Mouse (Mus musculus) embryonic facial prominence, embryonic 12.5 days (tissue): ENCODE results near the gene Cct8l1. TPM values are rescaled to one million over a fixed set of nuclear protein-coding genes. Genes with fewer than 3 reads are reported as not detected.

Experiments used
- ATAC-seq: fragments of 200-750 bp; cut with Nextera tagmentation; 2 replicates; pipeline ENCODE4 v1.8.0; 2017; ENCODE audit not compliant: insufficient number of reproducible peaks, insufficient read depth, low FRiP score, low TSS enrichment
- H3K27ac ChIP-seq: fragments of 300-500 bp; sonication (generic); 2 replicates; pipeline ENCODE4 v1.5.1; 2016; ENCODE audit warnings: mild to moderate bottlenecking
- H3K27me3 ChIP-seq: fragments of 300-500 bp; sonication (generic); 2 replicates; pipeline ENCODE4 v1.6.1; 2016; ENCODE audit warnings: mild to moderate bottlenecking, moderate library complexity
- H3K36me3 ChIP-seq: fragments of 300-500 bp; sonication (generic); 2 replicates; pipeline ENCODE4 v1.6.1; 2016; ENCODE audit warnings: mild to moderate bottlenecking
- H3K4me1 ChIP-seq: fragments of 300-500 bp; sonication (generic); 2 replicates; pipeline ENCODE4 v1.6.1; 2016
- H3K4me2 ChIP-seq: fragments of 300-500 bp; sonication (generic); replicated peaks from 2 replicates; pipeline ENCODE4 v1.6.1; 2016; ENCODE audit warnings: mild to moderate bottlenecking, moderate library complexity
- H3K4me3 ChIP-seq: fragments of 300-500 bp; sonication (generic); 2 replicates; pipeline ENCODE4 v1.5.1; 2016; ENCODE audit warnings: mild to moderate bottlenecking
- H3K9ac ChIP-seq: fragments of 300-500 bp; sonication (generic); 2 replicates; pipeline ENCODE4 v1.6.1; 2016; ENCODE audit warnings: mild to moderate bottlenecking, moderate library complexity
- H3K9me3 ChIP-seq: fragments of 300-500 bp; sonication (generic); 2 replicates; pipeline ENCODE4 v1.6.1; 2016; ENCODE audit warnings: mild to moderate bottlenecking, moderate library complexity
- WGBS: fragments of 180-500 bp; shearing (Covaris S2); methylation state at CpG from one replicate; pipeline ENCODE4 v1.1.7; 2016; 5-methylcytosine and 5-hydroxymethylcytosine counted together
- polyA plus RNA-seq: library from polyadenylated mRNA; unstranded; fragments of >200 nt; fragmentation: Nextera tagmentation; extraction: Ambion mirVana; gene quantifications from 2 replicates; pipeline ENCODE4 v1.2.1, GENCODE M21; 2016

Gene Cct8l1
- polyA plus RNA-seq, result not detected in 2 replicates

DNA sequence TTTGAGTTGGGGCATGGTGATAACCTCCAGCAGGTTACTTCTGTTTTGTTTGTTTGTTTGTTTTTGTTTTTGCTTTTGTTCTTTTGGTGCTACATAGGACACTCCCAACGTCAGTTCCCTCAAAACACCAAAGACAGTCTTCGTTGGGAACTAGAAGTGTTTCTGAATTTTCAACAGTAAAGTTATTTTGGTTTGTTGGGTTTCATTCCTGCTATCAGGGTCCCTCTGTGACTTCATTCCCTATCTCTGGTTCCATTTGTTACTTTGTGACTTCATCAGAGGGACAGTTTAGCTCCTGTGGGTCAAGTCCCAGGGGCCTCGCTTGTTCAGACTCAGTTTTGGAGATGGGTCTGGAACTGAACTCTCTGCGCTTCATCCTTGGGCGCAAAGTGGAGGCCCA lies at the start of gene Cct8l1:
Gene Cct8l1 (plus strand): TSS at position 301 of the 400 bp plus-strand sequence.
- Histone ChIP-seq H3K4me2 (no peak within 1 kb of the TSS), H3K27ac (no peak within 1 kb of the TSS), H3K36me3 (no peaks in the 10 kb centered on the region), H3K9ac (no peak within 1 kb of the TSS), H3K4me1 (no peaks in the 10 kb centered on the region), H3K27me3 (no peaks in the 10 kb centered on the region), H3K4me3 (no peak within 1 kb of the TSS), H3K9me3 (no peaks in the 10 kb centered on the region)
- no peak for ATAC-seq
- WGBS, result 93% methylated on average over 5 of the region's 5 CpGs

DNA sequence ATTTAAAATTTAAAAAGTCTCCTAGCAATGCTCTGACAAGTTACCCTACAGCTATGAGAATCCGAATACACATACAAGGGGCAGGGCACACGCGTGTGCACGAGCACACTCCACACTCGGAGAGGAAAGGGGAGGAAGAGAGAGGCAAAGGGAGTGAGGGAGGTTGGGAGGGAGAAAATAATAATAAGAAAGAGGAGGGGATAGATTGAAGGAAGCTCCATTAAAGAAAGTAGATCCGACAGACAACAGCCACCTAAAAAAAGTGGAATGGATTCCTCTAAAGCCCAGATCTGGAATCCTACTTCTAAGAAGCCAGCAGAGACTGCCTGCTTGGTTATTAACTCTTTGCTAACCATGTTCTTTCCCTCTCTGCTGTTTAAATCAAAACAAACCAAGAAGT lies 43.8 kb upstream of the Cct8l1 start:
- H3K27ac ChIP-seq, result no peak overlapping the region
- peak overlapping the region; percentile 42 for H3K4me3 ChIP-seq
- H3K9ac ChIP-seq, result no peak overlapping the region
- H3K36me3 ChIP-seq, result no peaks in the 10 kb centered on the region
- no peaks in the 10 kb centered on the region for H3K27me3 ChIP-seq
- peaks cover 7% of the 10 kb centered on the region for H3K4me1 ChIP-seq
- ATAC-seq, result peak; percentile 35; the same call in 1 of the 2 replicates
- H3K4me2 ChIP-seq, result peak overlapping the region; percentile 55
- 1% methylated on average over 6 of the region's 6 CpGs for WGBS
- H3K9me3 ChIP-seq, result no peaks in the 10 kb centered on the region

DNA sequence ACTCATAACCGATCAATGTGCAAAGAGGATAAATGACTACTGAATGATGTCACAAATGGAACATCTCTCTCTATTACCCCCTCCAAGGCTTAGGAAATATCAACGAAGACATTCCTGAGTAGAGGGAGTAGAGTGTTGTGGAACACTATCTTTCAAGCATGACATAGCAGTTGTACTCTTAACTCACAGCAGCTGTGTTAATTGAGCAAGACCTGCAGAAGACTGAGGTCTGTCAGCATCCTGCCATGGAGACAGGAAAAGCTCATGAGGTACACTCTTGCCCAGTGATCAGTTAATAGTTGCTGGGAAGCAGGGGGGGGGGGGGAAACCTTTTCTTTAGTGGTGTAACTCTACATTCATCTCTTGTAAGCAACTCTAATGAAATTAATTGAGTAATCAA lies 40.1 kb upstream of the Cct8l1 start:
- Histone ChIP-seq H3K27ac (no peak overlapping the region), H3K9me3 (no peaks in the 10 kb centered on the region), H3K4me1 (peaks cover 7% of the 10 kb centered on the region), H3K4me2 (no peak overlapping the region), H3K36me3 (no peaks in the 10 kb centered on the region), H3K27me3 (no peaks in the 10 kb centered on the region), H3K4me3 (no peak overlapping the region), H3K9ac (no peak overlapping the region)
- 73% methylated on average over 2 of the region's 2 CpGs for WGBS
- ATAC-seq, result no peak

DNA sequence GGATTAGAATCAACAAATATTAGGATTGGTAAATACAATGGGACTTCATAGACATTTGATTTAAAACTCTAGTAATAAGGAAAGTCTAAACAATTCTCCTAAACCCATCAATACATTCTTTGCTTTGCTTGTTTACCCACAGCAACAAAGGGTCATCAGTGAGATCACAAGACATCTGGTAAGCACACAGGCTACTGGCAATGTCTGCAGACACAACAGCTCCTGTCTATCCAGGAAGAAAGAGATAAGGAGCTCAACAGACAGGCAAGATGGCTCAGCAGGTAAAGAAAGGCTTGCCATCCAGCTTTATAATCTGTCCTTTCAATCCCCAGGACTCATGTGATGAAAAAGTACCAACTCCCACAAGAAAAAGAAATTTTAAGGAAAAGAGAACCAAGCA lies 37.0 kb upstream of the Cct8l1 start:
- Histone ChIP-seq H3K4me1 (peaks cover 5% of the 10 kb centered on the region; the same call in 1 of the 2 replicates), H3K36me3 (no peaks in the 10 kb centered on the region), H3K27me3 (no peaks in the 10 kb centered on the region), H3K4me2 (no peak overlapping the region), H3K27ac (no peak overlapping the region), H3K9me3 (no peaks in the 10 kb centered on the region), H3K4me3 (no peak overlapping the region), H3K9ac (no peak overlapping the region)
- no peak for ATAC-seq

DNA sequence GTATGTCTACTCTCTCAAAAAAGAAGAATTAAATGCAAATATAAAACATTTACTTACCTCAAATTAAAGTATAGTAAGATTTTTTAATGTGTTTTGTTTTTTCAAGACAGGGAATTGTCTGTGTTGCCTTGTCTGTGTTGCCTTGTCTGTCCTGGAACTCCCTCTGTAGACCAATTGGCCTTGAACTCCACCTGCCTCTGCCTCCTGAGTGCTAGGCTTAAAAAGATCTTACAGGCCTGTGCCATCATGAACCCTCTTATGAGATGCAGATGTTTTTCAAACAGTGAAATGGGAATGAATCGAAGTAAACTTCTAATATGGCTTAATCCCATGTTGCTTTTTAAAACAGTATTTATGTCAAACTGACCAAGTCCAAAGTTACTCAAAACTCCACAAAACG lies 19.2 kb upstream of the Cct8l1 start:
- 32% methylated on average over 2 of the region's 2 CpGs for WGBS
- H3K4me1 ChIP-seq, result peaks cover 9% of the 10 kb centered on the region
- no peaks in the 10 kb centered on the region for H3K36me3 ChIP-seq
- H3K27me3 ChIP-seq, result no peaks in the 10 kb centered on the region
- H3K27ac ChIP-seq, result no peak overlapping the region
- H3K9ac ChIP-seq, result peak overlapping the region; percentile 91; the same call in 1 of the 2 replicates
- peak overlapping the region; percentile 95 for H3K4me3 ChIP-seq
- ATAC-seq, result no peak
- no peaks in the 10 kb centered on the region for H3K9me3 ChIP-seq
- peak overlapping the region; percentile 79 for H3K4me2 ChIP-seq

DNA sequence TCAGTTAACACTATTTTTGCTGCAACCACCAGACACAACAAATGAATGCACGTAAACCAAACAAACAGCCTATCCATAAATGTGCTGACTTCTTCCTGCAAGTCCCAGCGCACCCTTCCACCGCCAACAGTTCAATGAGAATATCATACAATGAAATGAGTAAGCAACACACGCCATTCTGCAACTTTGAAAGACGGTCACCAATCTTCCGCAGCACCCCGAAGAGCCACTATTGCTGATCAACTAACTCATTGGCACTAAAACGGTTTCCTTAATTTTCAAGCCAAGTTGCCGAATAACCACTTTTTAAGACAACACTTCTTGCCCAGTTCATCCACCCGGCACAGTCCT lies 18.5 kb upstream of the Cct8l1 start:
- H3K9ac ChIP-seq, result peak overlapping the region; percentile 91
- no peaks in the 10 kb centered on the region for H3K27me3 ChIP-seq
- ATAC-seq, result no peak
- H3K9me3 ChIP-seq, result no peaks in the 10 kb centered on the region
- WGBS, result 2% methylated on average over 10 of the region's 10 CpGs
- H3K4me3 ChIP-seq, result peak overlapping the region; percentile 95
- peaks cover 9% of the 10 kb centered on the region for H3K4me1 ChIP-seq
- H3K4me2 ChIP-seq, result peak overlapping the region; percentile 79
- H3K36me3 ChIP-seq, result no peaks in the 10 kb centered on the region
- peak overlapping the region; percentile 98; the same call in 1 of the 2 replicates for H3K27ac ChIP-seq

DNA sequence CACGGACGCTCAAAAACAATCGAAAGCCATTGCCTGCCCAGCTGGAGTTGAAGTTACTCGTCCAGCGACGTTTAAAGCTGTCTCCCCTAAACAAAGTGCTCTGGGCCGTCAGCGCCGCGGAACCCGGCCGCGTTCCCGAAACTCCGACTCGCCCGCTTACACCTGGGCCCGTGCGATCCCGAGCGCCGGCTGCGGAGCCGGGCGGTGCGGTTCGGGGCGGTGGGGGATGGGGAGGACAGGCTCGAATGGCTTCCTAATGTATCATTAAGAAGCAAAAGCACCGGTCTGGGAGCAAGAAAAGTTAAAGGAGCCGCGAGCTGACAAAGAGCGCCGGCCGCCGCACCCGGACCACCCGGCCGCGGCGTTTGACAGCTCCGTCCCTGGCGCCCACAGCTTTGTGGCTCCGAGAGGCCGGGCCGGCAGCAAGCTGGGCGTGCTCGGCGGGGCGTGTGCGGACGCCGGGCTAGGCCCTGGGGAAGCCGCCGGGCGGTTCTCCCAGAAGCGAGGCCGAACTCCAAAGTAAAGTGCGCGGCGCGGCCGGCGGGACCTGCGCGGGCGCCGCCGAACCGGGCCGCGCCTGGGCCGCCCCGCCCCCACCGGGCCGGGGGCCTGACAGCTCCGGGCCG lies 18.0 kb upstream of the Cct8l1 start:
- Histone ChIP-seq H3K36me3 (no peaks in the 10 kb centered on the region), H3K27me3 (no peaks in the 10 kb centered on the region), H3K4me1 (peaks cover 9% of the 10 kb centered on the region), H3K9ac (peak overlapping the region; percentile 91), H3K27ac (peak overlapping the region; percentile 98), H3K9me3 (no peaks in the 10 kb centered on the region), H3K4me3 (peak overlapping the region; percentile 95), H3K4me2 (peak overlapping the region; percentile 79)
- under 1% methylated on average over 77 of the region's 78 CpGs for WGBS
- ATAC-seq, result peak; percentile 61; the same call in 1 of the 2 replicates

DNA sequence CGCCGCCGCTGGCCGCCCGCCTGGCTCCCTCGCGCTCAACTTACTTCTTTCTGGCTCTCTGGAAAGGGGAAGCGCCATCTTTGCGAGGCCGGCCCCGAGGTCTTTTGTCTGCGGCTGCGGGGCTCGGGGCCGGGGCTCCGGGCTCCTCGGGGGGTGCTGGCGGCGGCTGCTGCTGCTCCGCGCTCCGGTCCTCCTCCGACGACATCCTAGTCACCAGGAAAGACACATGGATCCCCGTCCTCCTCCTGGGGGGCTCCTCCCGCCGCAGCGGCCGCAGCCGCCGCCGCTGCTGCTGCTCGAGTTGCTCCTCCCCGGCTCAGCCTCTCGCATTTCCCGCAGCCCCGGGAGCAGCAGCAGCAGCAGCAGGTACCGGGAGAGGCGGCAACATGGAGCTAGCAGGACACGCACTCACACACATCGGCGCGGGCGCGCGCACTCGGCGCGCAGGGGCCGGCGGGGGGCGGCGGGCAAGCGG lies 17.5 kb upstream of the Cct8l1 start, which contains the start of gene Kmt2c:
Gene Kmt2c (minus strand): TSS at position 438 of the 475 bp plus-strand sequence.
- Histone ChIP-seq H3K9me3 (no peaks in the 10 kb centered on the region), H3K36me3 (no peaks in the 10 kb centered on the region), H3K4me2 (peak within 1 kb of the TSS; percentile 79), H3K27ac (peak within 1 kb of the TSS; percentile 99), H3K9ac (peak within 1 kb of the TSS; percentile 91), H3K27me3 (no peaks in the 10 kb centered on the region), H3K4me3 (peak within 1 kb of the TSS; percentile 95), H3K4me1 (peaks cover 9% of the 10 kb centered on the region)
- peak; percentile 1; the same call in 1 of the 2 replicates for ATAC-seq
- 1% methylated on average over 39 of the region's 54 CpGs for WGBS

DNA sequence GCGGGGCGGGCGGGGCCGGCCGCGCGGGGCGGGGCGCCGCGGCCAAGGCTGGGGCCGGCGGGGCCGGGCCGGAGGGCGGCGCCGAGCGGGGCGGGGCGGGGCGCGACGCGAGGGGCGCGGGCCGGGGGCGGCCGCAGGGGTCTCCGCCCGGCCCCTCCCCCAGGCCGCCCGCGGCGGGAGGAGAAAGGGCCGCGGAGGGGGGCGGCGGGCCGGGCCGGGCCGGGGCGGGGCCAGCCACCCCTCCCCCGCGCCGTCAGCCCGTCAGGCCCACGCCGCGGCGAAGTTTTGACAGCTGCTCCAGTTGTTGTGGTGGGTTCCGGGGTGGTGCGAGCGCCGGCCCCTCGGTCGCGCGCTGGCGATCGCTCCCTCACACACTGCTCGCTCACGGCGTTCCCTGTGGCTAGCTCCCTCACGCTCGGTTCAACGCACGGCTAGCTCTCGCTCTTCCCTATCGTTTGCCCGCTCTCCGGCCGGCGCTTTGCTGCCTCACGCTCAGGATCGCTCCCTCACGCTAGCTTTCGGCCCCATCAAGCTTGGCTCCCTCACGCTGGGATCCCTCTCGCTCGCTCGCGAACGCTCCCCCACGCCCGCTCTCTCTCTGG lies 16.9 kb upstream of the Cct8l1 start:
- 1% methylated on average over 51 of the region's 87 CpGs for WGBS
- H3K9ac ChIP-seq, result peak overlapping the region; percentile 78
- H3K36me3 ChIP-seq, result no peaks in the 10 kb centered on the region
- peak; percentile 83 for ATAC-seq
- peak overlapping the region; percentile 95 for H3K4me3 ChIP-seq
- no peaks in the 10 kb centered on the region for H3K9me3 ChIP-seq
- H3K27ac ChIP-seq, result peak overlapping the region; percentile 99
- peak overlapping the region; percentile 50 for H3K4me2 ChIP-seq
- peaks cover 9% of the 10 kb centered on the region for H3K4me1 ChIP-seq
- no peaks in the 10 kb centered on the region for H3K27me3 ChIP-seq

DNA sequence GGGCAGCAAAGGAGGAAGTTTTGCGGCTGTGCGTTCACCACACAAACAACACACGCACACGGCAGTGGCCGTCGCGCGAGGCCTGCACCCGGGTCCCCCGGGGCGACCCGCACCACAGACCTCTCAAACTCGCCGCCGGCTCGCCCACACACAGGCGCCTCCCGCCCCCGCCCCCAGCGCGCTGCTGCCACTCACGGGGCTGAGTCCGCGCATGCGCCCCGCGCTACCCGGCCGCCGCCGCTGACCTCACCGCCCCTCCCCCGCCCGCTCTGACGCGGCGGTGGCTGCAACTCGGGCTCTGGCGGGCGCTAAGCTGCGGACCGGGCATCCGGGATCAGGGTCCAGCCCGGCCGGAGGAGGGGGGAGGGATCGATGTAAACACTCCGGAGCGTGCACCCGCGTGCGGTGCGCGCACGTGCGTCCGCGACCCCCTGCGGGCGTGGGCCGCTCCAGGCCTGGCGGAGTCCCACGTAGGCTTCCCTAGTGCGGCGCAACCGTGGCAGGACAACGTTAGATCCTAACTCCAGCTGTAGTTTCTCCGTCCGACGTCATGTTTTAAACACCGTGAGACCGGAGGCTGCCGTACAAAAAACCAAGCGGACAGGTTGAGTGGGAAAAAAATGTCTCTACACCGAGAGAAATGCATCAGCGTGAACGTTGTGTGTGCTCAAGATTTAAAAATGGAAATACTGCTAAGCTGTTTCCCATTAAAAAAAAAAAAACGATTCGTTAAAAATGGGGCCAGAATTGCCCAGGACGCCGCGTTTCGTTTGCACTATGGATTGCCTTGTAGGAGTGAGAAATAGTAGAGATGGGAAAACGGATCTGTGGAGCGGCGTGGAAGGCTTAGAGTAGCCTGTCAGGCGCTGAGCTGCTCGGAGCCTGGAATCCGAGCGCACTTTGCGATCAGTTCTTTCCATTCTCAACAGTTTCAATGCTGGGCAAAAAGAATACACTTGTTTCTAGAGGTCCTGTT lies 16.2 kb upstream of the Cct8l1 start:
- Histone ChIP-seq H3K27ac (peak overlapping the region; percentile 99), H3K4me2 (peak overlapping the region; percentile 50), H3K4me1 (peaks cover 9% of the 10 kb centered on the region), H3K9me3 (no peaks in the 10 kb centered on the region), H3K36me3 (no peaks in the 10 kb centered on the region), H3K27me3 (no peaks in the 10 kb centered on the region), H3K9ac (peak overlapping the region; percentile 78), H3K4me3 (peak overlapping the region; percentile 72)
- ATAC-seq, result peak; percentile 78
- WGBS, result under 1% methylated on average over 84 of the region's 90 CpGs

DNA sequence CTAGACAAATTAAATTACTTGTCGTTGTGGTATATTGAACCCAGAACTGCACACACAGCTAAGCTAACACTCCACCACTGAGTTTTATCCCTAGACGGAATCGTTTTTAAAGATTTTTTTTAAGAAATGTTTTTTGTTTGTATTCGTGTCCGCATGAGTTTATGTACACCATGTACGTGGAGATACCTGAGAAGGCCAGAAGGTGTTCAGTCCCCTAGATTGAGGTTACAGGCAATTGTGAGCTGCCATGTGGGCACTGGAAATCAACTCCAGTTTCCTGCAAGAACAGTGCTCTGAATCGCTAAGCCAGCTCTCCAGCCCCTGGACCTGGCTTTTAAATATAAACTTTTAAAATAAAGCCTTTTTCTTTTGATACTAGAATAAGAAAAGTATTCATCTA lies 15.2 kb upstream of the Cct8l1 start:
- H3K4me3 ChIP-seq, result no peak overlapping the region
- H3K4me2 ChIP-seq, result peak overlapping the region; percentile 50
- WGBS, result 61% methylated on average over 7 of the region's 7 CpGs

More for the DNA sequence above, 15.2 kb upstream of the Cct8l1 start:
- H3K27ac ChIP-seq, result no peak overlapping the region
- no peaks in the 10 kb centered on the region for H3K36me3 ChIP-seq
- no peak overlapping the region for H3K9ac ChIP-seq
- no peaks in the 10 kb centered on the region for H3K27me3 ChIP-seq
- ATAC-seq, result no peak
- peaks cover 9% of the 10 kb centered on the region for H3K4me1 ChIP-seq
- H3K9me3 ChIP-seq, result no peaks in the 10 kb centered on the region
